Mouse (Mus musculus): ENCODE measurements around the gene 1810010H24Rik. TPM values are rescaled to one million over a fixed set of nuclear protein-coding genes. Genes with fewer than 3 reads are reported as not detected.
"Not testable (repeated sequence)": the region's sequence is repeated elsewhere in the genome, so short reads cannot be mapped to it uniquely, and the experiment has no call there.

1810010H24Rik gene
- polyA plus RNA-seq, 1 experiment from 2014 or later: 6.6 TPM

DNA sequence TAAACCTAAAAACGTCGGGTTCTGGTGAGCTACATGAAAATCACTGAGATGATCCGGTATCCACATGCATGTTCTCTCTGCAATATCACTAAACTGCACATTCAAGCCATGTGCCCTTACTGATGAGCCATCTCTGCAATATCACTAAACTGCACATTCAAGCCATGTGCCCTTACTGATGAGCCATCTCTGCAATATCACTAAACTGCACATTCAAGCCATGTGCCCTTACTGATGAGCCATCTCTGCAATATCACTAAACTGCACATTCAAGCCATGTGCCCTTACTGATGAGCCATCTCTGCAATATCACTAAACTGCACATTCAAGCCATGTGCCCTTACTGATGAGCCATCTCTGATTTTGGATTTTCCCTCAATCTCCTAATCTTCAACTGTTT, 34.2 kb downstream of the 1810010H24Rik start:
- WGBS: 91% methylated on average over 3 of the region's 3 CpGs
- H3K27me3 ChIP-seq: not testable (repeated sequence)

DNA sequence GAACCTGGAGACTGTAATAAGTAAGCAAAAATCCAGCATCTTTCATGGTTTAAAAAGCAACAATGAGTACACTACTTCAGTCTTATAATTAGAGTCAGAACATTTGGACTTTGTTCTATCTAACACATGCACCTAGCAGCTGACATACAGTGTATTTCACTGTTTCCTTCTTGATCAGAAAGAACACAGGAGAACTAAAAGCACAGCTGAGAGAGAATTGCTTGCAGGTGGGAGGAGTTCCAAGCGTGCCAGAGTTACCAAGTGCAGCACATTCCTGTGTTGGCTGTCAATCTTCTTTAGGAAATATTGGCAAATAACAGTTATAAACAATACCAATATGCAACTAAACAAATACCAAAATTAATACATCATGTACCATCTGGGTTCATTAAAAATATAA, 35.5 kb downstream of the 1810010H24Rik start:
- Histone ChIP-seq H3K27me3 (no peaks in the 10 kb centered on the region), H3K9ac (no peak overlapping the region), H3K4me3 (no peak overlapping the region), H3K9me3 (no peaks in the 10 kb centered on the region), H3K27ac (replicated peaks) (no peak overlapping the region), H3K4me1 (replicated peaks) (no peaks in the 10 kb centered on the region), H3K36me3 (peaks cover 95% of the 10 kb centered on the region), H3K4me2 (no peak overlapping the region)
- no peak for ATAC-seq (ENCODE audit: low read depth)
- WGBS: 92% methylated on average over 1 of the region's 1 CpGs

More for the DNA sequence above, 34.2 kb downstream of the 1810010H24Rik start:
- not testable (repeated sequence) for H3K9ac ChIP-seq; H3K4me1 ChIP-seq (replicated peaks); H3K4me2 ChIP-seq; H3K27ac ChIP-seq (replicated peaks); H3K4me3 ChIP-seq; ATAC-seq (ENCODE audit: low read depth); H3K9me3 ChIP-seq
- peaks cover 95% of the 10 kb centered on the region for H3K36me3 ChIP-seq

DNA sequence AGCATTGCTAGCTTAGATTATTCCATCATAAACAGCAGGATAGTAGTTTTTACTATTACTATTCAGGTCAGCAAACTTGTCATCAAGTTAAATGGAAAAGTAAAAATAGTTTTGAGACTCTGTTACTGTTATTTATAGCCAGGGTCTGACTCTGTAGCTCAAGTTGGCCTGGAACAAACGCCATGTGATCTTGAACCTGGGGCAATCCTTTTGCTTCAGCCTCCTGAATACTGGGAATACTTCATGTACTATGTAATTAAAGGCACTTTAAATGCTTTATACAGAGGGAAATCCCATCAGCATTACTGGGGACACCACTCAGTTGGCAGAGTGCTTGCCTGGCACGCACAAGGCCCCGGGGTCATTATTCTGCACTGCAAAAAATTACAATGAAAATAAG, 37.6 kb downstream of the 1810010H24Rik start:
- 97% methylated on average over 3 of the region's 3 CpGs for WGBS
- peaks cover 96% of the 10 kb centered on the region for H3K36me3 ChIP-seq
- H3K27me3 ChIP-seq: no peaks in the 10 kb centered on the region
- H3K4me1 ChIP-seq (replicated peaks): no peaks in the 10 kb centered on the region
- ATAC-seq (ENCODE audit: low read depth): no peak
- H3K4me2 ChIP-seq: no peak overlapping the region
- no peaks in the 10 kb centered on the region for H3K9me3 ChIP-seq
- H3K9ac ChIP-seq: no peak overlapping the region
- H3K27ac ChIP-seq (replicated peaks): no peak overlapping the region
- H3K4me3 ChIP-seq: no peak overlapping the region

DNA sequence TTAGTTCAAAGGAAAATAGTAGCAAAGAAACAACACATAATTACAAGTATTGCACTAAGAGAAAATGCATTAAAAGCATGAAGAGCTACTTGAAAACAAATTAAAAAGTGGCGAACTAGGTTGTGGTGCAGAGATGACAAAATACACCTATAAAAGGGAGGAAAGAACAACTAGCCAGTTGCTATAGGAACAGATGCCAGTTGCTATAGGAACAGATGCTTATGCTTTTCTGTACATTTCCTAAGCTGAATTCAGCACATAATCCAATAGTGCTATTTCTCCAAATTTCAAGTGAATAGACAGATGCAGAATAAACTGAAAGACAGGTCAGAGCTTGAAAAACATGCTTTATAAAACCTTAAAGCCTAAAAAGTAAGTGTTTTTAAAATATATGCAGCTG, 39.1 kb downstream of the 1810010H24Rik start:
- Histone ChIP-seq H3K4me2 (no peak overlapping the region), H3K27ac (replicated peaks) (no peak overlapping the region), H3K9me3 (no peaks in the 10 kb centered on the region), H3K27me3 (no peaks in the 10 kb centered on the region), H3K36me3 (peaks cover 91% of the 10 kb centered on the region), H3K9ac (no peak overlapping the region), H3K4me3 (no peak overlapping the region), H3K4me1 (replicated peaks) (no peaks in the 10 kb centered on the region)
- WGBS: 89% methylated on average over 1 of the region's 1 CpGs
- no peak for ATAC-seq (ENCODE audit: low read depth)

DNA sequence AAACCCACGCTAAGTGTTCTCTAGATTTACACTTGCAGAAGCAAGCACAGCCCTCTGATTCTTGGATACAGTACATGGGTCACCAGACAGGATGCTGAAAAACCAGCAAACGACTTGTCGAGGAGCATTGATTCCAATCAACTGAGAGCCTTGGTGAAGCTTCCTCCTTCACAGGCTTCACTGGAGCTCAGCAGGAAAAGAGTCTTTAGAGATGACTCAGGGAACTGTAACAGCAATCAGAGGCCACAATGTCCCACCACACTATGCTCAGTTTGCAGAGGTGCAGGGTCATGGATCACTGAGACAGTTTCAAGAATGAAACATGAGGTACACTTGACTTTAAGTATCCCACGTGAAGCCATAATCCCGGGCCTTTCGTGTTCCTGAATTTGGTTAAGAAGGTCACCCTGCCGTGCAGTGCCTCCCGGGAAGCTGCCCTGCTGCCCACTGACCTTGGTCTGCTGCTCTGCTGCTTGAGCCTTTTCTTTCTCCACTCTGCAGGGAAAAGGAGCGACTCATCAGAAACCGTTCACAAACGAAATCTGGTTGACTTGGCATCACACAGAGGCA, 39.8 kb downstream of the 1810010H24Rik start:
- no peak for ATAC-seq (ENCODE audit: low read depth)
- Histone ChIP-seq H3K4me1 (replicated peaks) (no peaks in the 10 kb centered on the region), H3K27ac (replicated peaks) (no peak overlapping the region), H3K9me3 (no peaks in the 10 kb centered on the region), H3K4me3 (no peak overlapping the region), H3K4me2 (no peak overlapping the region), H3K27me3 (no peaks in the 10 kb centered on the region), H3K36me3 (peaks cover 92% of the 10 kb centered on the region), H3K9ac (no peak overlapping the region)
- 93% methylated on average over 11 of the region's 11 CpGs for WGBS

Other genes with a start within 250 kb of the 1810010H24Rik start
- gene Polg2, start 246.1 kb upstream of the 1810010H24Rik start, polyA plus RNA-seq (2015; fragmentation: Nextera tagmentation; extraction: Ambion mirVana): 7.7 and 9.9 TPM in 2 replicates
- 386 and 441 TPM in 2 replicates for gene Ddx5, start 236.5 kb upstream of the 1810010H24Rik start, polyA plus RNA-seq (2015; fragmentation: Nextera tagmentation; extraction: Ambion mirVana)
- gene Cep95, start 236.4 kb upstream of the 1810010H24Rik start, polyA plus RNA-seq (2015; fragmentation: Nextera tagmentation; extraction: Ambion mirVana): 18.4 and 19.9 TPM in 2 replicates
- 14.1 and 15.1 TPM in 2 replicates for gene Smurf2, start 105.0 kb upstream of the 1810010H24Rik start, polyA plus RNA-seq (2015; fragmentation: Nextera tagmentation; extraction: Ambion mirVana)
- 165 and 181 TPM in 2 replicates for gene Kpna2, start 26.1 kb upstream of the 1810010H24Rik start, polyA plus RNA-seq (2015; fragmentation: Nextera tagmentation; extraction: Ambion mirVana)
- gene Bptf, start 106.4 kb downstream of the 1810010H24Rik start, polyA plus RNA-seq (2015; fragmentation: Nextera tagmentation; extraction: Ambion mirVana): 28.7 and 34.1 TPM in 2 replicates
- gene Nol11, start 163.7 kb downstream of the 1810010H24Rik start, polyA plus RNA-seq (2015; fragmentation: Nextera tagmentation; extraction: Ambion mirVana): 51.7 and 60.6 TPM in 2 replicates